Mouse (Mus musculus) retina, postnatal 7 days (tissue): Measurements from ENCODE around the gene Gm14406.
"Not testable (repeated sequence)": the region's sequence is repeated elsewhere in the genome, so short reads cannot be mapped to it uniquely, and the experiment has no call there.

Source experiments
- DNase-seq: peaks from one replicate; pipeline ENCODE4 v3.0.0-alpha.2; 2012; ENCODE audit warnings: low read depth, low spot score

Gene Gm14406

DNA sequence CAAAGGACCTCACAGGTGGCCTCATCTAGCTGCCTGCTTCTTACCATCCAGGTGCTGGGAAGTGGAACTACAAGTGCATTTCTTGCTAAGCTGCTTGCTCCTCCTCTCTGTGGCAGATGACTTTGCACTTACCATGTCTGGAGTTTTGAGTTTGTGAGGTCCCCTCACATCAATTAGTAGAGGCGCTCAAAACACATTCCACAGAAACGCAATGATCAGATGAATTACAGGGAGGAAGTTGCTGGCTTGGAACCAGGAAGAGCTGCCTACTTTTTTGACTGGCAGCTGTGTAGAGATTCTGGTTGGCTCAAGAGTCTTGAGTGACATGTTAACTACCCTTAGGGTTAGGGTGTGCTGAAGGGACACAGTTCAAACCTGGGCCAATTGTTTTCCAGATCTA, at the start of gene Gm14406:
Gene Gm14406 (minus strand): TSS at position 213 of the 400 bp plus-strand sequence.
- not testable (repeated sequence) for DNase-seq

DNA sequence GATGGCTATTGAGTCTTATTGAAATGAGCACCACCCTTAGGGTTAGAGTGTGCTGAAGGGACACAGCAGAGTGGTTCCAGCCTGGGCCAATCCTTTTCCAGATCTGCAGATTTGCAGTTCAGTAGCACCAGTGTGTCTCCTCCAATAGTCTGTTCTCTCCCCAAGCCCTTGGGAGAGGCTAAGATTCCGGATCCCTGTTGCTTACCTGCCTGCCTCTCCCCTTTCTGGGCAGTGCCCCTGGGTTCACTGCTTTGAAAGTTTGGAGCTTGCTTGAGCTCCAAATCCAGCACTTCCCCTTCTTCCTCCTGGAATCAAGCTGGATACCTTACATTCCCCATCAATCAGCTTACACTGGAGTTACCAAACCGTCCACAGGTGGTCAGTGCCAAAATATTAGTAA, 2.9 kb downstream of the Gm14406 start:
- DNase-seq = not testable (repeated sequence)

DNA sequence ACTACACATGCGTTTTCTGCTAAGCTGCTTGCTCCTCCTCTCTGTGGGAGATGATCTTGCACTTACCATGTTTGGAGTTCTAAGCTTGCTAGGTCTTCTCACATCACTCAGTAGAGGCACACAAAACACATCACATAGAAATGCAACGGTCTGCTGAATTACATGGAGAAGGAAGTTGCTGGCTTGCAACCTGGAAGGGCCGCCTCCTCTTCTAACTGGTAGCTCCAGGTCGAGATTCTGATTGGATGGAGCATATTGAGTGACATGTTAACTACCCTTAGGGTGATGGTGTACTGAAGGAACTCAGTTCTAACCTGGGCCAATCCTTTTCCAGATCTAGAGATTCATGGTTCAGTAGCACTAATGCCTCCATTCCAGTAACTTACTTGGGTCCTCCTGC, 18.6 kb downstream of the Gm14406 start:
- not testable (repeated sequence) for DNase-seq

DNA sequence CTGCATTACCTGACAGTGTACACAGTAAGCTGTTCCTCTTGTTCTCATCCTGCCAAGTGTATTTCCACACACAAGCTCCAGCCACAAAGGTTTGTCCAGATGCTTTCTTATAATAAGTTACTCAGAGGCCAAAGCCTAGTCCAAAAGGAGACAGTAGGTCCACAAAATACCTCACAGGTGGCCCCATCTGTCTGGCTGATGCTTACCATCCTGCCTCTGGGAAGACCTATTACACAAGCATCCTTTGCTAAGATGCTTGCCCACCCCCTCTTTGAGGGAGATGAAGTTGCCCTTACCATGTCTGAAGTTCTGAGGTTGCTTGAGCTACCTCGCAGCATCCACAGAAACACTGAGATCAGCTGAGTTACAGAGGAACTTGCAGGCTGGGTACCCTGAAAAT, 22.7 kb downstream of the Gm14406 start:
- DNase-seq = not testable (repeated sequence)

DNA sequence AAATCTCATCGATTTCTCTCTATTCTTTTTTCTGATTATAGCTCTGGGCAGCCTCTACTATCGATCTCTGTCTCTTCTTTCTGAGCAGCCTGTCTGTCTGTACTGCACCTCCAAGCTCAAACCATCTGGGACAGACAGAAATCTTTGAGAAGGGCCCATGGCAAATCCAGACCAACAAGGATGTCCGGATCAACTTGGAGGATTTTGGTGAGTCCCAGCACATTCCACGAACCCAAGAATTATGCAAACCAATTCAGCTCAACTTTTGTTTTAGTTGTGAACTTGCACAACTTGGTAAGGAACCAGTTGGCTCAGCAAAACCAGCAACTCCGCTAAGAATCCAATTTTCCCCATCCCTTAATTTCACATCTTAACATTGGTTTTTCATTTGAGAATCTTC, 40.3 kb downstream of the Gm14406 start:
- not testable (repeated sequence) for DNase-seq

DNA sequence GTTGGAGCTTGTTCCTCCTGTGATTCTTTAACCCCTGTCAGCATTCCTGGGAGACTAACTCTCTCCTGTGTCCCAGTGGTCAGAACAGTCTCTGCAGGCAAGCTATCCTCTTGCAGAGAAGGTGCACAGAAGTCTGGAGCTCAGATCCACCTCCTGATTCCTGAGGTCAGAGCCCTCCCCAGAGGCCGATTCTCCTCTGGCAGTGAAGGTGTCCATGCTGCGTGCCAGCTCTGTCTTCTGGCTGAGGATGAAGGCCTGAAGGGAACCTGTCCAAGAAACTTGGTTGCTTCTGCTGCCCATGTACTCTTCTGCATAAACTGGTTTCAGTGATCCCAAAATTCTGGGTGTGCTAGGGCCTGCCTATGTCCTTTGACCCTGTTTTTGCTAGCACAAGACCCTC, 40.9 kb downstream of the Gm14406 start:
- DNase-seq = not testable (repeated sequence)

DNA sequence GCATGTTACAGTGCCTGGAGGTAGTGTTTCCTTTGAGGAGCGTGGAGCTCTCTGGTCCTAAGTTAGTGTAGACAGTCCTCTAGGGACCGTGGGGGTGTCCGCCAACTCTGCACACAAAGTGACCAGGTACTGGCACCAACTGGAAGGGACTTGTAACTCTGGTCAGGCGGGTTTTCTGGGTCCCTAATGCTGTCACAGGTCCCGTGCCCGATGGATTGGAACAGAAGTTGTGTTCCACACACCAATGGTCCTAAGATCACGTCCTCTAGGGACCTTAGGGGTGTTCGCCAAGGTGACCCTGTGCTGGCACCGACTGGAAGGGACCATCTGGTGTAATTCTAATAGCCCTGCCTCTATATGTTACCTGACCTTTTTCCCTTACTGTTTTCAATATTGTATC, 42.1 kb downstream of the Gm14406 start:
- no peak for DNase-seq

DNA sequence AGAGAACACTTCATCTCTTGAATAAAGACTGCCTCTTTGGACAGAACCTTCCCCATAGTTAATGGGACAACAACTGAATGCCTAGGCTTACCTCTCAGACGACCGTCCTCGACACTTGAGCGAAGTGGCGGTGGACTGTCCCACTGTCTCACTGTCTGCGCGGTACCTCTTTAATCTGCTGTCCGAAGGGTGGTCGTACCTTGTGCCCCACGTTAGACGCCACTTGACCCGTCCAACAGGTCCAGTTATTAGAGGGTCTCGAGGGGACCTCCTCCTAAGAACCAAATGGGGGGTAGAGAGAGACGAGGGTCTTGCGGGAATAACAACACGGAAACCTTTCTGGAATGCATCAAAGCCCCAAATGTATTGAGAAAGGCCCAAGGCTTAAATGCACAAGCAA, 53.8 kb downstream of the Gm14406 start:
- DNase-seq = not testable (repeated sequence)

DNA sequence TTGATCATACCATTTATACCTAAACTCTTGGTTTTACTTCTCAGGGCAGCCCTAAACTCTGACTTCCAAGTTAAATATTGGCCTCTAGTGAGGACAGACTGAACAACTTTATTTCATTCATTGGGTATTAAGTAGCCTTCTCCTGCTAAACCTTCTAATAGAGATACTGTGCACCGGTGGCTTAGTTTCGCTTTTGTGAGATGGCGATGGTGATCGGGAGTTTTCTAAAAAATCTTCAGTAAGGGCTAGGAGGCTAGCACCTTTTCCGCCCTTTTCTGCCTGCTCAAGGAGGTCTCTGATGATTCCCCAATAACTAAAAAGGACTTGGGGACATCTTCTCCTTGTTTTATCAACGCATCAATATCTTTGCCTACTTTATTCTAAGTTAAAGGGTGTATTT, 54.3 kb downstream of the Gm14406 start:
- not testable (repeated sequence) for DNase-seq

DNA sequence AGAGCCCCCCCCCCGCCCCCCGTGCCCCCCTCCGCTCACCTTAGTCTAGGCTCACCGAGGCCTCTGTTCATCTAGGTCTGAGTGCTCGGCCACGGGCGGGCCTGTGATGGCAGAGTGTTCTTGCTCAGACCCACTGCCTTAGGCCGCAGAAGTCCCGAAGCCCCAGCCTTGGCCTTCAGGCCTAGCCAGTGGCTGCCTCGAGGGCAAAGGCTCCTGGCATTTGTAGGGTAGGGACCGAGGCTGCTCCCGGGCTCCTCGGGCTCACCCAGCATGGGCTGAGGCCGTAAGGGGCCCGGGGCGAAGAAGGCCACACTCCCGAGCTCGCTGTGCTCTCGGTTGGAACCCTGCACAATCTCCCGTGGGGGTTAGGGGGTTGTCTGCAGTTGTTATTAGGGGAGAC, 54.9 kb downstream of the Gm14406 start:
- DNase-seq = no peak

DNA sequence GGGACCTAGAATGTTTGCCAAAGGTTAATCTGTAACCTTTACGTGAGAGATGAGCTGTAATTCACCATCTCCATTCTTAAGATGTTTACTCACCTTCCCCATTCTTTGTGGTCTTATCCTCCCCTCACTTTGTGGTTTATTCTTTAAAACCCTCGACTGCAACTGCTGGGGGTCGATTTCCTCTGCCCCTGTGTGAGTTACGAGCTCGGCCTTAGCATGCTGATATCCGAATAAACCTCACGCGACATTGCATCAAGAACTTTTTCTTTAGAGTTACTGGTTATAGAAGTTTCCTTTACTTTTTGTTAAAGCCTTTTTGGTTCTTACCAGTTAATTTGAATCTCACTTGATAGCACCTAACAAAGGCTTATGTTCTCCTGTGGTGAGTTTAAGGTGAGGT, 58.0 kb downstream of the Gm14406 start:
- DNase-seq = no peak
